Mouse (Mus musculus): ENCODE results near the gene Prkg1. TPM values are rescaled to one million over a fixed set of nuclear protein-coding genes. Genes with fewer than 3 reads are reported as not detected.

Prkg1 gene
- polyA plus RNA-seq, 1 experiment from 2014 or later, result 0.74 TPM

DNA sequence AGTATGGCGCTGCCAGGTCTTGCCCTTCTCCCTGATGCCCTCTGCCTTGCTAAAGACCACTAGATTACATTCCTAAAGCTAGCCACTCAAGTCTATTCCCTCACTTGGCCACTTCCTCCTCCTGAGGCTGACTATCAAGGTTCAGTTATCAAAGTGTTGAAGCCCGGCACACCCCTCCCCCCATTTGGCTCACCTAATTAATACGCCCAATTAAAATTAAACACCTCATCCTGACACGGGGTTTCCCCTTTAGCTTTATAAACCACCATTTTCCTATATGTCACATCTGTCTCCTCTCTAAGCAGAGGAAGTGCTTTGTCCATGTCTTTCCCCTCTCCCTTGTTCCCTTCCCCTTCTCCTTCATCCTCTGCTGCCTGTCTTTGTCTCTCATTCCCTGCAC lies 566.4 kb downstream of the Prkg1 start:
- no peak for DNase-seq
- WGBS (ENCODE audit: insufficient replicate concordance), result 61% methylated on average over 4 of the region's 4 CpGs
- H3K27me3 ChIP-seq (ENCODE audit: insufficient read depth, low read length), result no peaks in the 10 kb centered on the region
- no peak overlapping the region for H3K9ac ChIP-seq (replicated peaks)
- no peak overlapping the region for H3K4me2 ChIP-seq (ENCODE audit: low read depth, low read length)
- H3K27ac ChIP-seq (ENCODE audit: low read depth), result no peak overlapping the region
- no peaks in the 10 kb centered on the region for H3K9me3 ChIP-seq (ENCODE audit: low read length)
- H3K4me1 ChIP-seq (ENCODE audit: insufficient read depth), result no peaks in the 10 kb centered on the region
- TF ChIP-seq CTCF (IDR thresholded peaks at IDR 0.05; ENCODE audit: low read depth) (no peak), EP300 (IDR thresholded peaks at IDR 0.05; ENCODE audit: low read depth) (no peak)
- no peak overlapping the region for H3K4me3 ChIP-seq (ENCODE audit: low read depth, low read length)
- ATAC-seq, result no peak
- H3K36me3 ChIP-seq (replicated peaks; ENCODE audit: insufficient read depth, low read length), result no peaks in the 10 kb centered on the region

DNA sequence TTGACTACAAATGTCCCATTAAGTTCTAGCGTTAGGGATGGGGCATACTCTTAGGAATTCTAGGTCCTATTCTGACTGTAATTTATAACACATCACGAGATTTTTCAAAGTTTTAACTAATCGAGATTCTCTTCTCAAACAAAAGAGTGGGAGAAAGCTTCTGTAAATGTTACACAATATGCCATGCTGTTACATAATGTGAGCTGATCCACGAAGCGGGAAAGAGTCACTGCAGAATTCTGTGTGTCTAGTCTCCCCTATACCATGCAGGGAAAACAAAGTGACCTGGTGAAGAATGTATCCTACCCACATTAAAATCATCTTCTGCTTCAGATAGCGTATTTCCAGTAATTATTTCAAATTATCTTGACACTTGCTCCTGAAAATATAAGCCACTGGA lies 567.8 kb downstream of the Prkg1 start:
- no peak overlapping the region for H3K9ac ChIP-seq (replicated peaks)
- WGBS (ENCODE audit: insufficient replicate concordance), result 63% methylated on average over 6 of the region's 6 CpGs
- H3K4me1 ChIP-seq (ENCODE audit: insufficient read depth), result no peaks in the 10 kb centered on the region
- H3K4me2 ChIP-seq (ENCODE audit: low read depth, low read length), result no peak overlapping the region
- TF ChIP-seq CTCF (IDR thresholded peaks at IDR 0.05; ENCODE audit: low read depth) (no peak), EP300 (IDR thresholded peaks at IDR 0.05; ENCODE audit: low read depth) (no peak)
- ATAC-seq (no peak), DNase-seq (no peak)
- no peak overlapping the region for H3K27ac ChIP-seq (ENCODE audit: low read depth)
- H3K27me3 ChIP-seq (ENCODE audit: insufficient read depth, low read length), result no peaks in the 10 kb centered on the region
- no peak overlapping the region for H3K4me3 ChIP-seq (ENCODE audit: low read depth, low read length)
- no peaks in the 10 kb centered on the region for H3K36me3 ChIP-seq (replicated peaks; ENCODE audit: insufficient read depth, low read length)
- no peaks in the 10 kb centered on the region for H3K9me3 ChIP-seq (ENCODE audit: low read length)

- Histone ChIP-seq H3K4me1 (ENCODE audit: insufficient read depth) (no peaks in the 10 kb centered on the region), H3K9ac (replicated peaks) (no peak overlapping the region), H3K4me3 (ENCODE audit: low read depth, low read length) (no peak overlapping the region), H3K4me2 (ENCODE audit: low read depth, low read length) (no peak overlapping the region), H3K27me3 (ENCODE audit: insufficient read depth, low read length) (no peaks in the 10 kb centered on the region), H3K9me3 (ENCODE audit: low read length) (no peaks in the 10 kb centered on the region), H3K36me3 (replicated peaks; ENCODE audit: insufficient read depth, low read length) (no peaks in the 10 kb centered on the region), H3K27ac (ENCODE audit: low read depth) (no peak overlapping the region)
- WGBS (ENCODE audit: insufficient replicate concordance), result 70% methylated on average over 6 of the region's 6 CpGs
- DNase-seq (no peak), ATAC-seq (no peak)
- TF ChIP-seq CTCF (IDR thresholded peaks at IDR 0.05; ENCODE audit: low read depth), result no peak
- TF ChIP-seq EP300 (IDR thresholded peaks at IDR 0.05; ENCODE audit: low read depth), result no peak
These were observed 576.1 kb downstream of the Prkg1 start for GRCm38 (mm10) chr19:31188559-31189218.

GRCm38 (mm10) chr19:31180757-31181156 lies 584.1 kb downstream of the Prkg1 start:
- Histone ChIP-seq H3K27ac (ENCODE audit: low read depth) (no peak overlapping the region), H3K4me3 (ENCODE audit: low read depth, low read length) (no peak overlapping the region), H3K27me3 (ENCODE audit: insufficient read depth, low read length) (no peaks in the 10 kb centered on the region), H3K4me1 (ENCODE audit: insufficient read depth) (no peaks in the 10 kb centered on the region), H3K9ac (replicated peaks) (no peak overlapping the region), H3K4me2 (ENCODE audit: low read depth, low read length) (no peak overlapping the region), H3K9me3 (ENCODE audit: low read length) (no peaks in the 10 kb centered on the region), H3K36me3 (replicated peaks; ENCODE audit: insufficient read depth, low read length) (no peaks in the 10 kb centered on the region)
- ATAC-seq (no peak), DNase-seq (no peak)
- no peak for TF ChIP-seq EP300 (IDR thresholded peaks at IDR 0.05; ENCODE audit: low read depth)
- no peak for TF ChIP-seq CTCF (IDR thresholded peaks at IDR 0.05; ENCODE audit: low read depth)
- 78% methylated on average over 4 of the region's 4 CpGs for WGBS (ENCODE audit: insufficient replicate concordance)

GRCm38 (mm10) chr19:31177279-31177922 lies 587.4 kb downstream of the Prkg1 start:
- Histone ChIP-seq H3K9me3 (ENCODE audit: low read length) (no peaks in the 10 kb centered on the region), H3K36me3 (replicated peaks; ENCODE audit: insufficient read depth, low read length) (no peaks in the 10 kb centered on the region), H3K27me3 (ENCODE audit: insufficient read depth, low read length) (no peaks in the 10 kb centered on the region), H3K27ac (ENCODE audit: low read depth) (no peak overlapping the region), H3K4me1 (ENCODE audit: insufficient read depth) (no peaks in the 10 kb centered on the region), H3K4me3 (ENCODE audit: low read depth, low read length) (no peak overlapping the region), H3K4me2 (ENCODE audit: low read depth, low read length) (no peak overlapping the region), H3K9ac (replicated peaks) (no peak overlapping the region)
- DNase-seq (no peak), ATAC-seq (no peak)
- TF ChIP-seq EP300 (IDR thresholded peaks at IDR 0.05; ENCODE audit: low read depth), result no peak
- TF ChIP-seq CTCF (IDR thresholded peaks at IDR 0.05; ENCODE audit: low read depth), result no peak
- WGBS (ENCODE audit: insufficient replicate concordance), result 70% methylated on average over 8 of the region's 8 CpGs

DNA sequence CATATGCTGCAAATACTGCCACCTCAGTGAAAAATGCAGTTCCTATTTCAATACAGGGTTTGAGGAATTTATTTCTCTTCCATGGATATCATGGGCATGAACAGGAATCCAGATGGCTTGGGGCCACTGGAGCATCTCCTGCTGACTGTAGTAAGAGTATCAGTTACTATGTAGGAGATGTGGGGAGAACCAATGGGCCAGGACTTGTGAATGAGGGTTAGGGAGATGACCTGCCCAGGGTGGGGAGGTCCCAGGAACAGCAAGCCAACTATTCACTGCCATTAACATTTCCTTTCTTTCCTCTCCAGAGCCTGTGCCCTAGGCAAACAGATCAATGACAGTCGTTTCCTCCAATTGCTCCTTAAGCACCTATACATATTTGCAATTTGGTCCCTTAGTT lies 593.8 kb downstream of the Prkg1 start:
- no peak overlapping the region for H3K9ac ChIP-seq (replicated peaks)
- H3K9me3 ChIP-seq (ENCODE audit: low read length), result no peaks in the 10 kb centered on the region
- ATAC-seq, result no peak
- no peak for DNase-seq
- TF ChIP-seq CTCF (IDR thresholded peaks at IDR 0.05; ENCODE audit: low read depth) (no peak), EP300 (IDR thresholded peaks at IDR 0.05; ENCODE audit: low read depth) (no peak)
- H3K27me3 ChIP-seq (ENCODE audit: insufficient read depth, low read length), result no peaks in the 10 kb centered on the region
- no peak overlapping the region for H3K27ac ChIP-seq (ENCODE audit: low read depth)
- H3K4me3 ChIP-seq (ENCODE audit: low read depth, low read length), result no peak overlapping the region
- H3K4me1 ChIP-seq (ENCODE audit: insufficient read depth), result no peaks in the 10 kb centered on the region
- H3K36me3 ChIP-seq (replicated peaks; ENCODE audit: insufficient read depth, low read length), result no peaks in the 10 kb centered on the region
- WGBS (ENCODE audit: insufficient replicate concordance), result 43% methylated on average over 1 of the region's 1 CpGs
- no peak overlapping the region for H3K4me2 ChIP-seq (ENCODE audit: low read depth, low read length)
